Mouse (Mus musculus) intestine, embryonic 15.5 days (tissue): ENCODE measurements around the gene Arrdc5. TPM values are rescaled to one million over a fixed set of nuclear protein-coding genes. Genes with fewer than 3 reads are reported as not detected.

ENCODE experiments used
- ATAC-seq: fragments of 200-750 bp; cut with Nextera tagmentation; 2 replicates; pipeline ENCODE4 v1.8.0; 2017; ENCODE audit warnings: moderate TSS enrichment, moderate library complexity
- H3K27ac ChIP-seq: fragments of 300-500 bp; sonication (generic); 2 replicates; pipeline ENCODE4 v1.5.1; 2015; ENCODE audit warnings: mild to moderate bottlenecking, inconsistent platforms
- H3K27me3 ChIP-seq: fragments of 300-500 bp; sonication (generic); replicated peaks from 2 replicates; pipeline ENCODE4 v1.6.1; 2015; ENCODE audit warnings: inconsistent platforms
- H3K36me3 ChIP-seq: fragments of 300-500 bp; sonication (generic); 2 replicates; pipeline ENCODE4 v1.6.1; 2015; ENCODE audit warnings: inconsistent platforms
- H3K4me1 ChIP-seq: fragments of 300-500 bp; sonication (generic); replicated peaks from 2 replicates; pipeline ENCODE4 v1.6.1; 2015; ENCODE audit warnings: inconsistent platforms
- H3K4me2 ChIP-seq: fragments of 300-500 bp; sonication (generic); replicated peaks from 2 replicates; pipeline ENCODE4 v1.6.1; 2015; ENCODE audit warnings: mild to moderate bottlenecking, inconsistent platforms
- H3K4me3 ChIP-seq: fragments of 300-500 bp; sonication (generic); replicated peaks from 2 replicates; pipeline ENCODE4 v1.5.1; 2015; ENCODE audit warnings: inconsistent platforms
- H3K9ac ChIP-seq: fragments of 300-500 bp; sonication (generic); 2 replicates; pipeline ENCODE4 v1.6.1; 2015; ENCODE audit warnings: inconsistent platforms
- H3K9me3 ChIP-seq: fragments of 300-500 bp; sonication (generic); 2 replicates; pipeline ENCODE4 v1.6.1; 2016; ENCODE audit warnings: inconsistent platforms
- WGBS: fragments of 180-500 bp; shearing (Covaris S2); methylation state at CpG from one replicate; pipeline ENCODE4 v1.1.7; 2015; 5-methylcytosine and 5-hydroxymethylcytosine counted together
- polyA plus RNA-seq: library from polyadenylated mRNA; unstranded; fragments of >200 nt; fragmentation: Nextera tagmentation; extraction: Ambion mirVana; gene quantifications from 2 replicates; pipeline ENCODE4 v1.2.1, GENCODE M21; 2015

Gene Arrdc5
- polyA plus RNA-seq: not detected in 2 replicates

DNA sequence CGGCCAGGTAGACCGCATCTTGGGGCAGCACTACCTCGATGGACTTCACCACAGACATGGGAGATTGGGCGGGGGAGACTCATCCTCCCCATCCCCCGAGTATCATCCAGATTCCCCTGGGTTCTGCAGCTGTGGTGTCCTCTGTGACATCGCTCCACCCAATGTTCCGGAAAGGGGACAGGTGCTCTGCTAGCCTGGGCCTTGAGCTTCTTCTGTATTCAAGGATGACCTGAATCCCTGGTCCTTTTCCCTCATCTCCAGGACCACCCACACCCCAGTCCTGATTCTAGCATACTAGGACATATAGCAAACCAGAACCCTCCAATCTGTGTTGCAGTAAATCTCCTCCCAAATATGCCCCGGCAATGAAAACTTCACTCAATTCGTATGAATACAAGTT, at the start of gene Arrdc5:
Gene Arrdc5 (minus strand): TSS at position 101 of the 400 bp plus-strand sequence.
- no peaks in the 10 kb centered on the region for H3K27me3 ChIP-seq
- H3K4me1 ChIP-seq: peaks cover 15% of the 10 kb centered on the region
- H3K9me3 ChIP-seq: no peaks in the 10 kb centered on the region
- no peak within 1 kb of the TSS for H3K4me2 ChIP-seq
- H3K27ac ChIP-seq: no peak within 1 kb of the TSS
- H3K36me3 ChIP-seq: no peaks in the 10 kb centered on the region
- no peak for ATAC-seq
- H3K4me3 ChIP-seq: no peak within 1 kb of the TSS
- WGBS: 92% methylated on average over 9 of the region's 9 CpGs
- H3K9ac ChIP-seq: no peak within 1 kb of the TSS

- no peaks in the 10 kb centered on the region for H3K9me3 ChIP-seq
- H3K4me3 ChIP-seq: no peak overlapping the region
- no peak overlapping the region for H3K4me2 ChIP-seq
- peaks cover 21% of the 10 kb centered on the region for H3K36me3 ChIP-seq
- peaks cover 8% of the 10 kb centered on the region; the same call in 1 of the 2 replicates for H3K4me1 ChIP-seq
- no peak overlapping the region for H3K27ac ChIP-seq
- H3K27me3 ChIP-seq: no peaks in the 10 kb centered on the region
- ATAC-seq: no peak
- no peak overlapping the region for H3K9ac ChIP-seq
Measured at GRCm38 (mm10) chr17:56348586-56348985, 48.5 kb upstream of the Arrdc5 start.

- Histone ChIP-seq H3K36me3 (peaks cover 16% of the 10 kb centered on the region), H3K4me2 (no peak overlapping the region), H3K4me1 (peaks cover 8% of the 10 kb centered on the region; the same call in 1 of the 2 replicates), H3K9me3 (no peaks in the 10 kb centered on the region), H3K27ac (no peak overlapping the region), H3K27me3 (no peaks in the 10 kb centered on the region), H3K9ac (no peak overlapping the region), H3K4me3 (no peak overlapping the region)
- 74% methylated on average over 4 of the region's 4 CpGs for WGBS
- ATAC-seq: no peak
Measured at GRCm38 (mm10) chr17:56348128-56348527, 48.0 kb upstream of the Arrdc5 start.

GRCm38 (mm10) chr17:56345364-56345763, 45.3 kb upstream of the Arrdc5 start:
- Histone ChIP-seq H3K4me3 (no peak overlapping the region), H3K9ac (no peak overlapping the region), H3K27me3 (no peaks in the 10 kb centered on the region), H3K4me1 (peaks cover 7% of the 10 kb centered on the region; the same call in 1 of the 2 replicates), H3K36me3 (peaks cover 3% of the 10 kb centered on the region; the same call in 1 of the 2 replicates), H3K4me2 (no peak overlapping the region), H3K27ac (no peak overlapping the region), H3K9me3 (no peaks in the 10 kb centered on the region)
- WGBS: 76% methylated on average over 2 of the region's 2 CpGs
- no peak for ATAC-seq

DNA sequence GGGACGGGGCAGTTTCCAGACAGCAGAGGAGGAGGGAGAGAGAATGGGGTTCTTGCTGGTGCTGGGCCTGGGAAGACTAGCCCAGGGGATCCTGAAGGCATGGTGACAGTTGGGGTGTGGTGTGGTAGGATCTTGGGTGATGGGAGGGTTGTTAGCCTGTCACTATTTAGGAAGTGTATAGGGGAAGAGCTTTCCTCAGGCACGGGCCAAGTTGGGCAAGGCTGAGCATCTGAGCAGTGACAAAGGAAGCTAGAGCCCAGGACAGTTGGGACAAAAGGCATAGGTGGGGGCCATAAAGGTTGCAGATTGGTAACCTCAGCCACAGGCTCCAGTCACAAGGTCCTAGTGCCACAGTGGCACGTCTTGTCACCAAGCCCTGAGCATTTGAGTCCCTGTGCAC, 43.4 kb upstream of the Arrdc5 start:
- Histone ChIP-seq H3K4me3 (no peak overlapping the region), H3K9me3 (no peaks in the 10 kb centered on the region), H3K4me1 (no peaks in the 10 kb centered on the region), H3K27ac (no peak overlapping the region), H3K36me3 (no peaks in the 10 kb centered on the region), H3K27me3 (no peaks in the 10 kb centered on the region), H3K4me2 (no peak overlapping the region), H3K9ac (no peak overlapping the region)
- ATAC-seq: no peak
- 75% methylated on average over 3 of the region's 3 CpGs for WGBS

DNA sequence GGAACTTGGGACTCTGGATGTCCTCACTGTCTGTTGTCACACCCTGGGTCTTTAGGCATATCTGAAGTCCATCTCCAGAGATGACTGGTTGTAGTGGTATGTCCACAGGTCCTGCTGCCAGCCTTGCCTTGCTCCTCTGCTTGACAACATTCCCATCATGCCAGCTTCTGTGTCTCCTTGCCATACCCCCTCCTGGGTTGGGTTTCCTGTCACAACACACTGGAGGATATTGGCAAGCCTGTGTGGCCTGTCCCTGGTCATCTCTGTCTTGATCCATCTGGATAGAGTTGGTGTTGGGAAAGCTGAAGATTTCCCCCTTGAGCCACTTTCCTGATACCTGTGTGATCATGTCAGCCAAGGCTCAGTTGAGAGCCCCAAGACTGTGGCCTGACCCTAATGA, 40.6 kb upstream of the Arrdc5 start:
- H3K4me3 ChIP-seq: no peak overlapping the region
- H3K27ac ChIP-seq: no peak overlapping the region
- no peaks in the 10 kb centered on the region for H3K27me3 ChIP-seq
- peaks cover 8% of the 10 kb centered on the region; the same call in 1 of the 2 replicates for H3K4me1 ChIP-seq
- no peaks in the 10 kb centered on the region for H3K36me3 ChIP-seq
- no peak overlapping the region for H3K9ac ChIP-seq
- ATAC-seq: no peak
- no peak overlapping the region for H3K4me2 ChIP-seq
- no peaks in the 10 kb centered on the region for H3K9me3 ChIP-seq

- WGBS: 55% methylated on average over 4 of the region's 4 CpGs
- no peak overlapping the region for H3K4me2 ChIP-seq
- H3K27ac ChIP-seq: no peak overlapping the region
- H3K9ac ChIP-seq: no peak overlapping the region
- no peaks in the 10 kb centered on the region for H3K36me3 ChIP-seq
- no peak overlapping the region for H3K4me3 ChIP-seq
- no peaks in the 10 kb centered on the region for H3K9me3 ChIP-seq
- H3K4me1 ChIP-seq: peaks cover 8% of the 10 kb centered on the region; the same call in 1 of the 2 replicates
- no peak for ATAC-seq
- no peaks in the 10 kb centered on the region for H3K27me3 ChIP-seq
Measured at GRCm38 (mm10) chr17:56338909-56339308, 38.8 kb upstream of the Arrdc5 start.

GRCm38 (mm10) chr17:56337791-56338190, 37.7 kb upstream of the Arrdc5 start:
- WGBS: 93% methylated on average over 6 of the region's 6 CpGs
- Histone ChIP-seq H3K36me3 (no peaks in the 10 kb centered on the region), H3K9me3 (no peaks in the 10 kb centered on the region), H3K9ac (no peak overlapping the region), H3K4me1 (peaks cover 8% of the 10 kb centered on the region; the same call in 1 of the 2 replicates), H3K4me3 (no peak overlapping the region), H3K4me2 (no peak overlapping the region), H3K27ac (no peak overlapping the region), H3K27me3 (no peaks in the 10 kb centered on the region)
- ATAC-seq: no peak

DNA sequence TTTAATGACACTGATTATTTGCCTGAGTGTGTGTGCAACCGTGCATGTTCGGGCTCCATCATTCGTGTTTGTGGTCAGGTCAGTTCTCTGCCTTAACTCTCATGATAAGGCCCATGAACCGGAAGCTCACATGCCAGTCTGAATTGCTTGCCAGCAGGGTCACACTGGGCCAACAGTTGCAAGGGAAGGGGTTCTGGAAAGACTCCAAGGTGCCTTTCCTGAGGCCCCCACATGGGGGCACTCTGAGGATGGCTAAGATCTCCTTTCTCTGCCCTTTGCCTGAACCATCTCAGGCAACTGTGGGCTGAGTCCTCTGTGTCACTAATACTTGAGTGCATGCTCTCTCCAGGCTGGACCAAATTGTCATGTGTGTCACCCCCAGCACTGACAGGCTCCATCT, 37.1 kb upstream of the Arrdc5 start:
- H3K27ac ChIP-seq: no peak overlapping the region
- H3K27me3 ChIP-seq: no peaks in the 10 kb centered on the region
- no peak overlapping the region for H3K9ac ChIP-seq
- 49% methylated on average over 4 of the region's 4 CpGs for WGBS
- H3K4me3 ChIP-seq: no peak overlapping the region
- peaks cover 8% of the 10 kb centered on the region; the same call in 1 of the 2 replicates for H3K4me1 ChIP-seq
- H3K4me2 ChIP-seq: no peak overlapping the region
- no peaks in the 10 kb centered on the region for H3K36me3 ChIP-seq
- ATAC-seq: no peak
- H3K9me3 ChIP-seq: no peaks in the 10 kb centered on the region

- Histone ChIP-seq H3K36me3 (no peaks in the 10 kb centered on the region), H3K4me3 (no peak overlapping the region), H3K27me3 (no peaks in the 10 kb centered on the region), H3K9me3 (no peaks in the 10 kb centered on the region), H3K27ac (no peak overlapping the region), H3K4me2 (no peak overlapping the region), H3K9ac (no peak overlapping the region), H3K4me1 (peaks cover 18% of the 10 kb centered on the region)
- 42% methylated on average over 8 of the region's 8 CpGs for WGBS
- ATAC-seq: no peak
Measured at GRCm38 (mm10) chr17:56332987-56333386, 32.9 kb upstream of the Arrdc5 start.

- no peaks in the 10 kb centered on the region for H3K9me3 ChIP-seq
- H3K36me3 ChIP-seq: no peaks in the 10 kb centered on the region
- H3K4me1 ChIP-seq: peaks cover 24% of the 10 kb centered on the region
- H3K4me2 ChIP-seq: no peak overlapping the region
- no peak overlapping the region for H3K9ac ChIP-seq
- no peak for ATAC-seq
- no peak overlapping the region for H3K27ac ChIP-seq
- H3K4me3 ChIP-seq: no peak overlapping the region
- H3K27me3 ChIP-seq: no peaks in the 10 kb centered on the region
Measured at GRCm38 (mm10) chr17:56331256-56331655, 31.2 kb upstream of the Arrdc5 start.

- Histone ChIP-seq H3K36me3 (no peaks in the 10 kb centered on the region), H3K4me3 (no peak overlapping the region), H3K9ac (no peak overlapping the region), H3K4me2 (no peak overlapping the region), H3K27ac (no peak overlapping the region), H3K9me3 (no peaks in the 10 kb centered on the region), H3K4me1 (peaks cover 23% of the 10 kb centered on the region), H3K27me3 (no peaks in the 10 kb centered on the region)
- no peak for ATAC-seq
- WGBS: 51% methylated on average over 3 of the region's 3 CpGs
Measured at GRCm38 (mm10) chr17:56330345-56330744, 30.3 kb upstream of the Arrdc5 start.

DNA sequence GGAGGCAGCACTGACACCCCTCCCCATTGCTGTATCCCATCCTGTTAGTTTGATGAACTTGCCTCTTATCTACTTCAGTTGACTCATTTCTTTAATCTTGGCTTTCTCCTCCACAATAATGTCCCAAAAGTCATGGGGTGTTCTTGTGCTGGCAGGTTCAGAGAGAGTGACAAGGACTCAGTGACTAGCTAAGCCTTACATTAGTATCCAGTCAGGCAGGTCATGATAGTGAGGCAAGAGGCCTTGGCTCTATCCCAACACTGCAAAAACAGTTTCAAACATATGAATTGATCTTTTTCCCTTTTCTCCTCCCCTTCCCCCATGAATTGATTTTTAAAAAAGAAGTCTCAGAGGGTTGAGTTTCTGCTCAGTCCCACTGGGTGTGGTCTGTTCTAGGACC, 29.2 kb upstream of the Arrdc5 start:
- Histone ChIP-seq H3K36me3 (no peaks in the 10 kb centered on the region), H3K4me1 (peaks cover 23% of the 10 kb centered on the region), H3K9ac (no peak overlapping the region), H3K27ac (no peak overlapping the region), H3K4me3 (no peak overlapping the region), H3K9me3 (no peaks in the 10 kb centered on the region), H3K4me2 (no peak overlapping the region), H3K27me3 (no peaks in the 10 kb centered on the region)
- ATAC-seq: no peak
